Mouse (Mus musculus) heart, adult 2 months (tissue): ENCODE data around the gene Fhad1.

Source experiments
- CTCF ChIP-seq: fragments of 200-600 bp; IDR thresholded peaks from 2 replicates; pipeline ENCODE4 v1.8.1; 2022; ENCODE audit warnings: antibody characterized with exemption, mild to moderate bottlenecking, moderate library complexity
- EP300 ChIP-seq: fragments of 200-500 bp; IDR thresholded peaks from 2 replicates; pipeline ENCODE4 v1.6.1; 2011; ENCODE audit warnings: low read depth, low read length, control low read depth; ENCODE audit not compliant: insufficient read depth
- POLR2A ChIP-seq: fragments of 200-500 bp; IDR thresholded peaks from 2 replicates; pipeline ENCODE4 v1.6.1; 2011; ENCODE audit warnings: mild to moderate bottlenecking, low read depth, low read length, control low read depth; ENCODE audit not compliant: insufficient read depth

DNA sequence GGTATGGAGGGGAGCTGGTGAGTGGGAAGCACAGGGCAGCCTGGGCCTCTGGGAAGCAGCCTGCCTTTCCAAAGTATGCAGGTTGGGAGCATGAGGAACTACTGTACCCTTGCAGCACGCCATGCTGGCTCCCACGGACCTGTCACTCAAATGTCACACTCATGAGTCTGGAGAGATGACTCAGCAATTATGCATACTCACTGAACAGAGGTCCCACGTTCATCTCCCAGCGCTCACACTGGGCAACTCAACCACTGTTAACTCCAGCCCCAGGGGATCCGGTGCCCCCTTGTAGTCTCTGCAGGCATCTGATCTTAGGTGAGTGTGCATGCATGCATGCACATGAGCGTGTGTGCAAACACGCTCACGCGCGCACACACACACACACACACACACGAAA, 39.7 kb upstream of the Fhad1 start:
- TF ChIP-seq POLR2A (no peak), CTCF (no peak), EP300 (no peak)
